Mouse (Mus musculus) liver, adult 2 months (tissue): ENCODE results near the gene Stat5b.

Source experiments
- CTCF ChIP-seq: fragments of 200-500 bp; IDR thresholded peaks from 2 replicates; pipeline ENCODE4 v1.5.1; 2011; ENCODE audit warnings: low read depth, low read length, control low read depth
- POLR2A ChIP-seq: fragments of 200-500 bp; IDR thresholded peaks from 2 replicates; pipeline ENCODE4 v1.6.1; 2011; ENCODE audit warnings: low read length, control low read depth; ENCODE audit not compliant: insufficient read depth; ENCODE audit errors: extremely low read depth

- TF ChIP-seq CTCF = no peak
- no peak for TF ChIP-seq POLR2A
These were observed 72.5 kb downstream of the Stat5b start for GRCm38 (mm10) chr11:100778069-100778468.
